Mouse (Mus musculus) liver, adult (tissue): Measurements from ENCODE around the gene Prkce.

Experiments used
- GATA4 ChIP-seq: IDR thresholded peaks from 2 replicates; pipeline ENCODE4 v1.6.1; 2014; ENCODE audit warnings: mild to moderate bottlenecking, low read length; ENCODE audit not compliant: insufficient replicate concordance

Gene Prkce

GRCm38 (mm10) chr17:86364349-86365075 lies 196.9 kb downstream of the Prkce start:
- TF ChIP-seq GATA4: no peak

GRCm38 (mm10) chr17:86366919-86367318 lies 199.3 kb downstream of the Prkce start:
- TF ChIP-seq GATA4: no peak

GRCm38 (mm10) chr17:86367676-86368075 lies 200.1 kb downstream of the Prkce start:
- TF ChIP-seq GATA4: no peak

GRCm38 (mm10) chr17:86370106-86370742 lies 202.6 kb downstream of the Prkce start:
- TF ChIP-seq GATA4: no peak

DNA sequence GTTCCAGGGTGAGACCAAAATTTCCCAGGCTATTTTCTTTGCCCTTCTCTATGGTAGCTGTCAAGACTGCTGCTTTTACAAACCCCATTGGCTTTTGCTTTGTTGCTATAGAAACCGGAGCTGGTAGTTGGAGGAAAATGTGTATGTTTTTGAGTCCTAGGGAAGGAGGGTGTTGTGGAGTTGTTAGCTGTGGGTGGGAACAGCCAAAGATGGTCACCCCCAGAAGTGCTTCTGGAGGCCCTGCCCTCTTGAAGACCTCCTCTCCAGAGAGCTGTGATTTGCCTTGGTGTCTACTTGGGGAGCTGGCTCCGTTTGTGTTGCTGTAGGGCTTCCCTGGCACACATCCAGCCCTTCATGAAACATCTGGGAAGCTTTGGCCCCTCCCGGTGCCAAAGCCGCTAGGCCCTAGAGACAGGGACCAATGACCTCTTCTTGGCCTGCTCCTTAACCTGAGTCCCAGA lies 203.5 kb downstream of the Prkce start:
- no peak for TF ChIP-seq GATA4

GRCm38 (mm10) chr17:86376389-86376788 lies 208.8 kb downstream of the Prkce start:
- TF ChIP-seq GATA4: no peak

- no peak for TF ChIP-seq GATA4
These were observed 210.3 kb downstream of the Prkce start for GRCm38 (mm10) chr17:86377863-86378262.

- no peak for TF ChIP-seq GATA4
These were observed 211.0 kb downstream of the Prkce start for GRCm38 (mm10) chr17:86378611-86379010.

GRCm38 (mm10) chr17:86379405-86380137 lies 212.0 kb downstream of the Prkce start:
- TF ChIP-seq GATA4: no peak

- no peak for TF ChIP-seq GATA4
These were observed 213.9 kb downstream of the Prkce start for GRCm38 (mm10) chr17:86381464-86381863.

- no peak for TF ChIP-seq GATA4
These were observed 215.3 kb downstream of the Prkce start for GRCm38 (mm10) chr17:86382885-86383284.

- TF ChIP-seq GATA4: no peak
These were observed 216.4 kb downstream of the Prkce start for GRCm38 (mm10) chr17:86383699-86384572.

GRCm38 (mm10) chr17:86392475-86392874 lies 224.9 kb downstream of the Prkce start:
- TF ChIP-seq GATA4: no peak

- TF ChIP-seq GATA4: no peak
These were observed 225.6 kb downstream of the Prkce start for GRCm38 (mm10) chr17:86393191-86393590.

GRCm38 (mm10) chr17:86397097-86397496 lies 229.5 kb downstream of the Prkce start:
- no peak for TF ChIP-seq GATA4
